Comparison of ENCODE assay signal across 8 mouse cellular contexts in genomic region chr4:99929613-99930517, GRCm38 (mm10). TPM values are rescaled to one million over a fixed set of nuclear protein-coding genes. Genes with fewer than 3 reads are reported as not detected.
A peak's percentile ranks its signal among the peaks of the same experiment; 100 is the strongest.
DNase-seq lines count a peak whose midpoint lies in the region; ATAC-seq and TF ChIP-seq lines count a peak whose summit lies in the region.

TSS of gene Itgb3bp (minus strand) at chr4:99929813.

- under 1% methylated on average over 57 of the region's 57 CpGs for WGBS in forebrain, embryonic 15.5 days
- 2% methylated on average over 57 of the region's 57 CpGs for WGBS in lung, adult 2 months
- under 1% methylated on average over 57 of the region's 57 CpGs for WGBS in olfactory bulb, adult 2 months

- H3K27ac ChIP-seq in forebrain, embryonic 15.5 days (replicated peaks) = peak within 1 kb of the TSS; percentile 81
- H3K27ac ChIP-seq in olfactory bulb, adult 2 months (ENCODE audit: insufficient read depth, low read depth, low read length) = peak within 1 kb of the TSS; percentile 60

- H3K36me3 ChIP-seq in forebrain, embryonic 15.5 days = no peaks in the 10 kb centered on the region

- peak within 1 kb of the TSS; percentile 75 for H3K9ac ChIP-seq in forebrain, embryonic 15.5 days (replicated peaks)

- no peak; the same call in 1 of the 2 replicates for TF ChIP-seq POLR2A in lung, adult 2 months (IDR thresholded peaks at IDR 0.05; ENCODE audit: borderline replicate concordance, extremely low read depth, low read depth, low read length)
- TF ChIP-seq POLR2A in olfactory bulb, adult 2 months (IDR thresholded peaks at IDR 0.05; ENCODE audit: insufficient read depth, low read depth, low read length) = no peak

- DNase-seq in ES-CJ7 (ENCODE audit: low read depth, low spot score) = peak; percentile 61
- peak; percentile 82 to 86 for DNase-seq in heart, postnatal 14 days
- peak; percentile 65 to 76 for DNase-seq in layer of hippocampus, adult 18-20 months (ENCODE audit: low spot score in 2 of 2)
- DNase-seq in lung, adult 2 months = peak; percentile 64
- peak; percentile 42 to 50 for DNase-seq in thymus, adult 18-20 months

- H3K27me3 ChIP-seq in forebrain, embryonic 15.5 days = no peaks in the 10 kb centered on the region

- peaks cover 13% of the 10 kb centered on the region; the same call in 1 of the 2 replicates for H3K4me1 ChIP-seq in forebrain, embryonic 15.5 days
- H3K4me1 ChIP-seq in lung, adult 2 months (ENCODE audit: control insufficient read depth, insufficient read depth, low read length) = no peaks in the 10 kb centered on the region
- H3K4me1 ChIP-seq in olfactory bulb, adult 2 months (ENCODE audit: control insufficient read depth, insufficient read depth, low read length) = peaks cover 6% of the 10 kb centered on the region

- intact Hi-C loops in heart, postnatal 14 days (cut with DNase I) = no loop called here

- peak; percentile 92 for ATAC-seq in cerebellum, adult (ENCODE audit: insufficient number of reproducible peaks, low FRiP score, low TSS enrichment)
- ATAC-seq in forebrain, embryonic 15.5 days (replicated peaks) = peak; percentile 95

- TF ChIP-seq CTCF in lung, adult 2 months (IDR thresholded peaks at IDR 0.05; ENCODE audit: insufficient read depth, low read length) = no peak
- TF ChIP-seq CTCF in olfactory bulb, adult 2 months (IDR thresholded peaks at IDR 0.05; ENCODE audit: insufficient read depth, low read depth, low read length) = no peak

- H3K4me3 ChIP-seq in forebrain, embryonic 15.5 days = peak within 1 kb of the TSS; percentile 77
- H3K4me3 ChIP-seq in lung, adult 2 months (replicated peaks; ENCODE audit: extremely low read depth, low read depth, low read length) = peak within 1 kb of the TSS; percentile 97
- H3K4me3 ChIP-seq in olfactory bulb, adult 2 months (ENCODE audit: insufficient read depth, low read depth, low read length) = peak within 1 kb of the TSS; percentile 56

- H3K9me3 ChIP-seq in forebrain, embryonic 15.5 days = no peaks in the 10 kb centered on the region

- H3K4me2 ChIP-seq in forebrain, embryonic 15.5 days (replicated peaks) = peak within 1 kb of the TSS; percentile 94

RNA-seq across cellular contexts. Expression of gene Itgb3bp, which starts in this region (rescaled TPM):
- polyA plus RNA-seq in forebrain, embryonic 15.5 days (2015; fragmentation: Nextera tagmentation; extraction: Ambion mirVana) = 19.2 and 22.3 TPM in 2 replicates
- 1 to 10 TPM; 4.5 to 6.4 TPM for total RNA-seq in heart, postnatal 14 days (2021)
- total RNA-seq in layer of hippocampus, adult 18-20 months (2021) = 1 to 10 TPM; 6.1 to 6.2 TPM
- polyA plus RNA-seq in lung, adult 2 months (2012; rRNA removed) = 0.38 and 0.52 TPM in 2 replicates
- not detected in 2 replicates for polyA plus RNA-seq in olfactory bulb, adult 2 months (2012; ENCODE audit: insufficient read depth, insufficient read length, low replicate concordance, missing spikeins)

Comparison
In these comparisons a context has a peak if more than half of its experiments do, and no peak if none do; other contexts are left out.
1. Peak in every context shown above with its lines: DNase-seq, ATAC-seq, H3K4me3 ChIP-seq and H3K27ac ChIP-seq.
2. RNA of gene Itgb3bp (polyA plus RNA-seq): 19.2 to 22.3 TPM in forebrain, embryonic 15.5 days; 0.38 to 0.52 TPM in lung, adult 2 months and not detected in olfactory bulb, adult 2 months; every median in the first group is over 10 times any median in the second.
3. Peak in DNase-seq and H3K4me3 ChIP-seq in lung, adult 2 months; RNA of the gene not detected or under 1 TPM.